Comparison of ENCODE assay signal across 9 mouse cellular contexts in genomic region chr15:97812875-97813274, GRCm38 (mm10). TPM values are rescaled to one million over a fixed set of nuclear protein-coding genes. Genes with fewer than 3 reads are reported as not detected.
A peak's percentile ranks its signal among the peaks of the same experiment; 100 is the strongest.
DNase-seq lines count a peak whose midpoint lies in the region; ATAC-seq and TF ChIP-seq lines count a peak whose summit lies in the region.
"Had no signal": no experiment of that assay in that cellular context is flagged by ENCODE, and none has a peak within 500 bp of the region (broad histone marks: within the 10 kb centered on the region; RNA-seq: fewer than 3 reads in every experiment).

No protein-coding gene starts in this region.

- peaks cover 25% of the 10 kb centered on the region for H3K4me1 ChIP-seq in forebrain, embryonic 12.5 days
- H3K4me1 ChIP-seq in forebrain, postnatal 0 days (ENCODE audit: insufficient read depth) = peaks cover 8% of the 10 kb centered on the region
- H3K4me1 ChIP-seq in kidney, postnatal 0 days (replicated peaks; ENCODE audit: insufficient read depth, low read length) = peaks cover 30% of the 10 kb centered on the region
- peaks cover 18% of the 10 kb centered on the region for H3K4me1 ChIP-seq in embryonic fibroblast, embryonic 13.5 days (ENCODE audit: control insufficient read depth, insufficient read depth, low read length)
- peaks cover 22% of the 10 kb centered on the region for H3K4me1 ChIP-seq in midbrain, embryonic 14.5 days (ENCODE audit: control insufficient read depth, insufficient read depth, low read length)

- TF ChIP-seq POLR2A in embryonic fibroblast, embryonic 13.5 days (IDR thresholded peaks at IDR 0.05; ENCODE audit: low read depth, low read length) = no peak

- 69% methylated on average over 7 of the region's 7 CpGs for WGBS in forebrain, embryonic 12.5 days
- 42% methylated on average over 7 of the region's 7 CpGs for WGBS in forebrain, postnatal 0 days
- 70% methylated on average over 7 of the region's 7 CpGs for WGBS in kidney, postnatal 0 days
- WGBS in midbrain, embryonic 14.5 days = 65% methylated on average over 7 of the region's 7 CpGs

- H3K27ac ChIP-seq in forebrain, embryonic 12.5 days = 0 out of 2 replicates have a peak overlapping the region, but pooled peaks have one; percentile 25
- H3K27ac ChIP-seq in forebrain, postnatal 0 days (ENCODE audit: low read depth, low read length) = no peak overlapping the region; the same call in 1 of the 2 replicates
- 0 out of 2 replicates have a peak overlapping the region, but pooled peaks have one; percentile 57 for H3K27ac ChIP-seq in kidney, postnatal 0 days
- peak overlapping the region; percentile 28 for H3K27ac ChIP-seq in embryonic fibroblast, embryonic 13.5 days (ENCODE audit: insufficient read depth, low read length)
- peak overlapping the region; percentile 37; the same call in 1 of the 2 replicates for H3K27ac ChIP-seq in midbrain, embryonic 14.5 days (replicated peaks; ENCODE audit: low read depth, low read length)

- H3K4me2 ChIP-seq in forebrain, embryonic 12.5 days = no peak overlapping the region
- H3K4me2 ChIP-seq in forebrain, postnatal 0 days (ENCODE audit: low read depth) = no peak overlapping the region
- no peak overlapping the region for H3K4me2 ChIP-seq in kidney, postnatal 0 days (ENCODE audit: low read length)
- H3K4me2 ChIP-seq in midbrain, embryonic 14.5 days (ENCODE audit: low read length) = no peak overlapping the region

- ATAC-seq in forebrain, embryonic 12.5 days (ENCODE audit: low FRiP score) = no peak
- ATAC-seq in forebrain, postnatal 0 days = no peak
- ATAC-seq in kidney, postnatal 0 days (replicated peaks; ENCODE audit: low FRiP score, low read depth) = no peak
- no peak for ATAC-seq in midbrain, embryonic 14.5 days (ENCODE audit: low FRiP score, low TSS enrichment)
- ATAC-seq: inflammation-experienced regulatory T-cells, adult 6 months had no signal

- no peak overlapping the region for H3K4me3 ChIP-seq in forebrain, embryonic 12.5 days (replicated peaks)
- H3K4me3 ChIP-seq in forebrain, postnatal 0 days (ENCODE audit: low read depth, low read length) = no peak overlapping the region
- no peak overlapping the region for H3K4me3 ChIP-seq in kidney, postnatal 0 days (replicated peaks; ENCODE audit: low read depth, low read length)
- no peak overlapping the region for H3K4me3 ChIP-seq in embryonic fibroblast, embryonic 13.5 days (ENCODE audit: insufficient read depth, low read length)
- H3K4me3 ChIP-seq in midbrain, embryonic 14.5 days (replicated peaks; ENCODE audit: low read depth, low read length) = no peak overlapping the region

- no peak for TF ChIP-seq CTCF in forebrain, postnatal 0 days (IDR thresholded peaks at IDR 0.05; ENCODE audit: low read depth)
- TF ChIP-seq CTCF in kidney, postnatal 0 days (IDR thresholded peaks at IDR 0.05; ENCODE audit: low read depth) = no peak
- no peak for TF ChIP-seq CTCF in embryonic fibroblast, embryonic 13.5 days (IDR thresholded peaks at IDR 0.05; ENCODE audit: borderline replicate concordance, insufficient read depth, low read length)

- no peak overlapping the region for H3K9ac ChIP-seq in forebrain, embryonic 12.5 days
- no peak overlapping the region for H3K9ac ChIP-seq in forebrain, postnatal 0 days
- H3K9ac ChIP-seq in kidney, postnatal 0 days (ENCODE audit: low read depth, low read length) = 0 out of 2 replicates have a peak overlapping the region, but pooled peaks have one; percentile 8
- no peak overlapping the region for H3K9ac ChIP-seq in midbrain, embryonic 14.5 days (replicated peaks; ENCODE audit: low read length)

- no peak for DNase-seq in forebrain, postnatal 0 days
- DNase-seq in kidney, postnatal 0 days (ENCODE audit: low spot score) = no peak
- no peak for DNase-seq in kidney, adult 18-20 months
- no peak for DNase-seq in midbrain, embryonic 14.5 days
- no peak for DNase-seq in urinary bladder, postnatal 14 days (ENCODE audit: low spot score)
- DNase-seq in kidney, postnatal 10 days = no peak

- no peaks in the 10 kb centered on the region for H3K9me3 ChIP-seq in forebrain, embryonic 12.5 days
- no peaks in the 10 kb centered on the region for H3K9me3 ChIP-seq in forebrain, postnatal 0 days (ENCODE audit: low read length)
- H3K9me3 ChIP-seq in kidney, postnatal 0 days (replicated peaks; ENCODE audit: low read length) = no peaks in the 10 kb centered on the region
- no peaks in the 10 kb centered on the region for H3K9me3 ChIP-seq in midbrain, embryonic 14.5 days (ENCODE audit: control insufficient read depth, low read length)

- H3K36me3 ChIP-seq in forebrain, embryonic 12.5 days (replicated peaks) = peaks cover 29% of the 10 kb centered on the region
- H3K36me3 ChIP-seq in forebrain, postnatal 0 days (ENCODE audit: insufficient read depth) = peaks cover 26% of the 10 kb centered on the region
- H3K36me3 ChIP-seq in kidney, postnatal 0 days (ENCODE audit: insufficient read depth, low read length) = peaks cover 20% of the 10 kb centered on the region
- peaks cover 28% of the 10 kb centered on the region for H3K36me3 ChIP-seq in midbrain, embryonic 14.5 days (ENCODE audit: control insufficient read depth, insufficient read depth, low read length)

- H3K27me3 ChIP-seq in forebrain, embryonic 12.5 days = no peaks in the 10 kb centered on the region
- no peaks in the 10 kb centered on the region for H3K27me3 ChIP-seq in forebrain, postnatal 0 days (ENCODE audit: insufficient read depth, low read length)
- no peaks in the 10 kb centered on the region for H3K27me3 ChIP-seq in kidney, postnatal 0 days (ENCODE audit: insufficient read depth, low read length)
- H3K27me3 ChIP-seq in midbrain, embryonic 14.5 days (ENCODE audit: control insufficient read depth, insufficient read depth, low read length) = no peaks in the 10 kb centered on the region

RNA-seq across cellular contexts. Expression of gene Hdac7, which starts 31.4 kb away (rescaled TPM):
- 23.7 and 24.1 TPM in 2 replicates for polyA plus RNA-seq in forebrain, embryonic 12.5 days (2016; fragmentation: Nextera tagmentation; extraction: Ambion mirVana)
- 20.7 and 29.4 TPM in 2 replicates for total RNA-seq in forebrain, postnatal 0 days (2014; rRNA removed)
- polyA plus RNA-seq in forebrain, postnatal 0 days (2015; fragmentation: Nextera tagmentation; extraction: Ambion mirVana) = 16.2 and 21.6 TPM in 2 replicates
- 24.5 and 24.7 TPM in 2 replicates for polyA plus RNA-seq in kidney, postnatal 0 days (2015; fragmentation: Nextera tagmentation; extraction: Ambion mirVana)
- 51.8 and 60.1 TPM in 2 replicates for polyA plus RNA-seq in embryonic fibroblast, embryonic 13.5 days (2011; ENCODE audit: insufficient read length, low read depth, missing spikeins)
- polyA plus RNA-seq in midbrain, embryonic 14.5 days (2014; fragmentation: Nextera tagmentation; extraction: Ambion mirVana) = 29.8 and 30.5 TPM in 2 replicates

RNA-seq across cellular contexts. Expression of gene Slc48a1, which starts 34.6 kb away (rescaled TPM):
- 36.6 and 38.1 TPM in 2 replicates for polyA plus RNA-seq in forebrain, embryonic 12.5 days (2016; fragmentation: Nextera tagmentation; extraction: Ambion mirVana)
- total RNA-seq in forebrain, postnatal 0 days (2014; rRNA removed) = 40.2 and 56.4 TPM in 2 replicates
- polyA plus RNA-seq in forebrain, postnatal 0 days (2015; fragmentation: Nextera tagmentation; extraction: Ambion mirVana) = 123 and 135 TPM in 2 replicates
- polyA plus RNA-seq in kidney, postnatal 0 days (2015; fragmentation: Nextera tagmentation; extraction: Ambion mirVana) = 86.9 and 108 TPM in 2 replicates
- polyA plus RNA-seq in embryonic fibroblast, embryonic 13.5 days (2011; ENCODE audit: insufficient read length, low read depth, missing spikeins) = 136 and 167 TPM in 2 replicates
- 72.9 and 100 TPM in 2 replicates for polyA plus RNA-seq in midbrain, embryonic 14.5 days (2014; fragmentation: Nextera tagmentation; extraction: Ambion mirVana)

RNA-seq across cellular contexts. Expression of gene Rapgef3, which starts 45.1 kb away (rescaled TPM):
- polyA plus RNA-seq in forebrain, embryonic 12.5 days (2016; fragmentation: Nextera tagmentation; extraction: Ambion mirVana) = 6.2 and 6.3 TPM in 2 replicates
- 16.6 and 22.0 TPM in 2 replicates for total RNA-seq in forebrain, postnatal 0 days (2014; rRNA removed)
- polyA plus RNA-seq in forebrain, postnatal 0 days (2015; fragmentation: Nextera tagmentation; extraction: Ambion mirVana) = 6.5 and 8.7 TPM in 2 replicates
- polyA plus RNA-seq in kidney, postnatal 0 days (2015; fragmentation: Nextera tagmentation; extraction: Ambion mirVana) = 27.5 and 29.2 TPM in 2 replicates
- polyA plus RNA-seq in embryonic fibroblast, embryonic 13.5 days (2011; ENCODE audit: insufficient read length, low read depth, missing spikeins) = 6.6 and 10.8 TPM in 2 replicates
- polyA plus RNA-seq in midbrain, embryonic 14.5 days (2014; fragmentation: Nextera tagmentation; extraction: Ambion mirVana) = 7.2 and 8.8 TPM in 2 replicates
- polyA plus RNA-seq: inflammation-experienced regulatory T-cells, adult 6 months had no signal
